Mouse (Mus musculus) gastrocnemius, postnatal 14 days (tissue): ENCODE measurements around the gene Col15a1. TPM values are rescaled to one million over a fixed set of nuclear protein-coding genes. Genes with fewer than 3 reads are reported as not detected.

Source experiments
- DNase-seq: peaks from one replicate; pipeline ENCODE4 v3.0.0; 2021; ENCODE audit warnings: mixed read lengths
- intact Hi-C: fragments of 180-260 bp; cut with DNase I; formaldehyde crosslinking; loops from one replicate; pipeline ENCODE4 v1.15.1; 2025; ENCODE audit warnings: low total_unique reads
- total RNA-seq, 2 experiments: library from RNA; stranded (reverse); gene quantifications; 2 replicates each; pipeline ENCODE4 v1.2.3; 2021

Col15a1 gene
- total RNA-seq, 2 experiments from 2014 or later: 212 to 288 TPM

GRCm38 (mm10) chr4:47327782-47328181 is 119.8 kb downstream of the Col15a1 start:
- intact Hi-C loops: no loop called here

GRCm38 (mm10) chr4:47329285-47329684 is 121.3 kb downstream of the Col15a1 start:
- intact Hi-C loops: no loop called here
- DNase-seq: no peak

More at GRCm38 (mm10) chr4:47327782-47328181, 119.8 kb downstream of the Col15a1 start:
- DNase-seq: no peak

DNA sequence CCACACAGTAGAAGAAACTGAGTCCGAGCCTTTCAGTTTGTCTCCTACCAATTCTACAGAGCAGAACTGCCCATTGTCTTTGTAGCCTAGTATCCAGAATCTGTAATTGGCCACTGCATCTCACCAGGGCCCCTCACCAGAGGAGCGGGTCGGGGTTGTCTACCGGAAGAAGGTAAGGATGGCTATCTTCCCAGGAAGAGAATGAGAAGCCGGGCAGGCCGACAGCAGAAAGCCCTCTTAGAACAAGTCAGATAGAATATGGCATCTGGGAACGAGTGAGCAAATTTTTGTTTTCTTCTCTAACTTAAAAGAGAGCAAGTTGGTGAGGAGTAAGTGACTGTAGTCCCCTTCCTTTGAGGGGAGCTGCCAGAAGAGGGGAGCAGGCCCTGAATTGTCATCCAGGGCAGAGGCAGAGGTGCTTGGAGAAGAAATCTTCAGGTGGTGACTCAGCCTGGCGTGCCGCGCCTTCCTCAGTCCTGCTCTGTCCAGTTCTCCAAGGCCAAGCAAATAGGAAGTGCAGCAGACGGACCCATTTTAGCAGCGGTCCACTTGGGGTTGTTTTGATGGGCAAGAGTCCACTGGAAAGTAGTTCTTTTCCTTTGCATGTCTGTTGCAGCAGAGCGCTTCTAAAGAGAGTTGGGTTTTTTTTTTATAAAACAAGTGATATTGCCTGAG is 122.6 kb downstream of the Col15a1 start:
- intact Hi-C loops: no loop called here
- no peak for DNase-seq

DNA sequence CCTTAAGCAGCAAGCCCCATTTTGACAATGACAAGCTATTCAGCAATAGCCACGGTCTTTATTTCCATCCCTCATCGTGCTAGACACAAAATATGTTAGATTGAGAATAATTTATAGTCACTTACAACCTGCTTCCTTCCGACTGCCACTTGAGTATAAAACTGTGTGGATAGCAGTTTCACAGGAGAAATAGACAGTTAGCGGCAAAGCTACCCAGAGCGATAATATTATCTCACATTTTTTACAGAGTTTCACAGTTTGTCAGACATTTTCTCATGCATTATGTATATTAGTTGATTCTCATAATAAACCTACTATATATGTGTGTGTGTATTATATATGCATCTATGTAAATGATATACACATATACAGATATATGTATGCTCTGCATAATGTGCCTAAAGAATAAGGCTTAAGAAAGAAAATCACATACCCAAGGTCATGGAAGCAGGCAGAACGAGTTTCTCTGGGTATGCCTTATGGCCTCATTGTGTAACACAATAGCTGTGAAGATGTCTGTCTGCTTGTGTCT is 124.9 kb downstream of the Col15a1 start:
- intact Hi-C loops: no loop called here
- no peak for DNase-seq

DNA sequence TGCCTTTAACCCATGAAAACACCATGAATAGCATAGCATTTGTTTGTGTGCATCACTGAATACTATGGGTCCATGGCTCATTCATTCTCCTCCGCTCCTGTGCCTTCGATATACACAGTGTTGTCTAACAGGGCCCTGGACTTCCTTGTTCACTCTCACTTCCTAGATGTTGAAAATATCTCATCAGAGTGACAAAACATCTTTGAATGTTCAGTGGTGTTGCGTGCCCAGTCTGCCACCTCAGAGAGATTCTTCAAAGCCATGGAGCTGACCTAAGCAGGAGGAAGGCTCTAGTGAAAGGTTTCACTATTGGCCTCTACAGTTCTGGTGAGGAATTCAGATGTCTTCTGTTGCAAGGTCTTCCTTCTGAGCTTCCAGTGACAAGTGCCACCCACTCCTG is 125.6 kb downstream of the Col15a1 start:
- DNase-seq: no peak
- intact Hi-C loops: no loop called here

GRCm38 (mm10) chr4:47336941-47337600 is 129.1 kb downstream of the Col15a1 start:
- DNase-seq: no peak
- intact Hi-C loops: no loop called here

- intact Hi-C loops: no loop called here
- no peak for DNase-seq
These were observed 134.7 kb downstream of the Col15a1 start for GRCm38 (mm10) chr4:47342632-47343031.

- intact Hi-C loops: no loop called here
- no peak for DNase-seq
These were observed 139.1 kb downstream of the Col15a1 start for GRCm38 (mm10) chr4:47347022-47347421.

DNA sequence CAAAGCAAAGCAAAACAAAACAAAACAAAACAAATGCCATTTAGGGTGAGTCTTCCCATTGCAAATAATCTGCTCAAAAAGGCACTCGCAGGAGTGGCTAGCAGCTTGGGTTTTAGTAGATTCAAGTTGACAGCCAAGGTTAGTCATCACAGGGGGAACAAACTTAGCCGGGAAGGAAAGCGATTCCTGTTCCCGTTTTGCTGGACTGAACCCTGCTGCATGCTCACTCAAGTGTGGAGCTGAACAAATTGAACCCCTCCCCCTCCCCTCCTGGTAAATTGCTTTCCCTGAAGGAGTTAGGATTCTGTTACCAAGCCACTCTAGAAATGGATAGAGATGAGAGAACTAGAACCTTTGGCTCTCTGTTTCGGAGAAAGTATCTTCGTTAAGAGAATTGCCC is 141.8 kb downstream of the Col15a1 start:
- intact Hi-C loops: no loop called here

DNA sequence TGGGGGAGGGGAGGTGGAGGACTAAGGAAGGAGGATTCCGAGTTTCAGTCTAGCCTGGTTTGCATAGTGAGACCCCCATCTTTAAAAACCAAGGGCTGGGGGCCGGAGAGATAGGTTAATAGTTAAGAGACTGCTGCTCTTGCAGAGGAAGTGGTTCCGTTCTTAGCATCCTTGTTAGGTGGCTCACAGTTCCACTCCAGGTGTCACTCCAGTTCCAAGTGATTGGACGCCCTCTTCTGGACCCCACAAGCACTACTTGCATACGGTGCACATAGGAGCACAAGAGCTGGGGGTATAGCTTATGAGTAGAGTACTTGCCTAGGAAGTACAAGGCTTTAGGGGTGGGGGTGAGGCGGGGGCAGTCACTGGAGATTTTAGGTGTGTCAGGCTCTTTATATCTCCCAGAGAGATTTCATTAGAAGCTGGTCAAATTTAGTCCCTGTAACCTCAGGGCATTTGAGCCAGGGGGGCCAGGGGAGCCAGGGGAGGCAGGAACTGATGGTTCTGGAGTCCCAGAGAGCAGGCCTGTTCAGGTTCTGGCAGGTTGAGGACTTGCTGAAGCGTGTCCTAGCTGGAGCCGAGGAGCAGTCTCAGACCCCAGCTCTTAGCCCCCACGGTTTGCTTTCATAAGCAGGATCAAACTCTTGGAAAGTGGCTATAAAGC is 143.6 kb downstream of the Col15a1 start:
- intact Hi-C loops: no loop called here
- no peak for DNase-seq

More for the DNA sequence above, 141.8 kb downstream of the Col15a1 start:
- no peak for DNase-seq

- intact Hi-C loops: no loop called here
- peak; percentile 61 for DNase-seq
These were observed 144.2 kb downstream of the Col15a1 start for GRCm38 (mm10) chr4:47352061-47352661.

DNA sequence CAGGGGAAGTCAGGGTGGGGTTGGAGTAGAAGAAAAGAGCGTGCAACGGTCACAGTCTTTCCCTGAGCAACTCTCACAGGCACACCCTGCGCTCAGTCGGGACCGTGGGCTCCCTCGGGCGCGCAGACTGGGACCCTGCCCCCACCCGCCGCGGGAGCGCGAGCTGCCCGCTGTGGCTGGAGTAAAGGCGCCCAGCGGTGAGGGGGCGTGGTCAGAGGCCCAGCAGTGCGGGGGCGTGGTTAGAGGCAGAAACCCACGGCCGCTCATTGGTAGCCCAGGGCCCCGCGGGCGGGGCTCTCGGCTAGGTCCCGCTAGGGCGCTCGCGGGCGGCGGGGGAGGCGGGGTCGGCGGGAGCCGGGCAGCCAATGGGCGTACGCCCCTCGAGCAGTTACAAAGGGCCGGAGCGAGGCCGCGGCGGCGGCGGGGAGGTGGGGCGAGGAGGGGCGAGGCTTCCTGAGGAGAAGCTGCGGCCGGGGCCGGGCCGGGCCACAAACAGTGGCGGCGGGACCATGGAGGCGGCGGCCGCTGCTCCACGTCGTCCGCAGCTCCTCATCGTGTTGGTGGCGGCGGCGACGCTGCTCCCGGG is 144.9 kb downstream of the Col15a1 start, which contains the start of gene Tgfbr1:
Gene Tgfbr1, plus strand, starts transcription at position 420 of the 586 bp plus-strand sequence.
- intact Hi-C loops: no loop called here
- DNase-seq: peak; percentile 100

- intact Hi-C loops: no loop called here
- peak; percentile 80 for DNase-seq
These were observed 145.6 kb downstream of the Col15a1 start for GRCm38 (mm10) chr4:47353416-47354111.

- no peak for DNase-seq
- intact Hi-C loops: no loop called here
These were observed 146.3 kb downstream of the Col15a1 start for GRCm38 (mm10) chr4:47354304-47354703.

- DNase-seq: no peak
- intact Hi-C loops: no loop called here
These were observed 154.7 kb downstream of the Col15a1 start for GRCm38 (mm10) chr4:47362662-47363061.
